Mouse (Mus musculus) adrenal gland, postnatal 36 days (tissue): ENCODE measurements around the gene Pycr1. TPM values are rescaled to one million over a fixed set of nuclear protein-coding genes. Genes with fewer than 3 reads are reported as not detected.
"Not testable (repeated sequence)": the region's sequence is repeated elsewhere in the genome, so short reads cannot be mapped to it uniquely, and the experiment has no call there.

Source experiments
- DNase-seq, 2 experiments: peaks; one replicate each; pipeline ENCODE4 v3.0.0; 2021; ENCODE audit warnings: mixed read lengths in 1 of 2
- long read RNA-seq, 2 experiments: library from polyadenylated mRNA; stranded (forward); transcript quantifications; one replicate each; pipeline ENCODE4 v2.0.0; 2021; ENCODE audit warnings: borderline sequencing depth in 2 of 2
- total RNA-seq, 2 experiments: library from RNA; stranded (reverse); gene quantifications; 2 replicates each; pipeline ENCODE4 v1.2.3; 2021

Pycr1 gene
- total RNA-seq, result 1 to 10 TPM; 1.1 to 1.5 TPM
- long read RNA-seq, experiment 1, partial matches to known transcripts, result 0 of 1 reads
- long read RNA-seq, experiment 1, other reads (novel, unspliced or antisense), result 0 of 1 reads
- long read RNA-seq, experiment 2, partial matches to known transcripts, result 0 of 2 reads
- long read RNA-seq, experiment 2, other reads (novel, unspliced or antisense), result 1 of 2 reads

DNA sequence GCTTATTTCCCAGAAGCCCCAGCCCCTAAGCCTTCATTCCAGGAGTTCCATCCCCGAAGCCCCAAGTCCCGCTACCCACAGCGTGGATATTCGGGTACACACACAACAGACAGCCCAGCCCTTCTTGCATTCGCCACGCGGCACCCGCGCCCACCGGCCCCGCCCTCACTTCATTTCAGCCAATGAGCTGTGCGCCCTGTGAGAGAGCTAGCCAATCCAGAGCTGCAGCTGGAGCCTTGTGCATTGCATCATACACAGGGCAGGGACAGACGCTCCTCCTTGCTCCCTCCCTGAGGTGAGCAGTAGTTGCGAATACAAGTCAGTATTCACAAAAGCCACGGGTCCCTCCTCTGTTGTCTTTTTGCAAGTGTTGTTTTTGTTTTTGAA is at the start of gene Pycr1:
Gene Pycr1, minus strand, starts transcription at position 169 of the 387 bp plus-strand sequence.
- peak; percentile 96 for DNase-seq

DNA sequence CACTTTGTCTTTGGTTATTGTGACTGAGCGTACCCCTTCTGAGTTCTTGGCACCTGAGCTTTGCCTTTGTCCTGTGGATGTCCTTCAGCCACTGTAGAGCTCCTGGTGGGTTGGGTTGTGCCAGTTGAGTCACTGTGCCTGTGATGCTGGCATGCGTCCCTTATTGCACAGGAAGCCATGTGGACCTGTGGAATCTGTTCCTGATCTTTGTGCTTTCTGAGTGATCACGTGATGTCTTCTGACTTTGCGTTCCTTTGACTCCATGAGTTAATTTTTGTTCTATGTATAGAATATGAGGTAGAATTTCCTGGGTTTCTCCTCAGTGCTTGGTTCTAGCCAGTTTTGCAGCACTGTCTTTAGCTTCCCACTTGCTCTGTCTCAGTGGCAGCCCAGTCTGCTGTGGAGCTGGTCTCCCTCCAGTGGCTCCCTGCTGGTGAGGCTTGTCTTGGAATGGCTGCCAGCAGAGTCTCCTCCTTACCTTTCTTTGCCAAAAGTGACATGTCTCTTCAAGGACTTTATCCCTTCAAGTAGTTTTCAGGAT is 49.0 kb upstream of the Pycr1 start:
- peak; percentile 62 to 75 for DNase-seq

DNA sequence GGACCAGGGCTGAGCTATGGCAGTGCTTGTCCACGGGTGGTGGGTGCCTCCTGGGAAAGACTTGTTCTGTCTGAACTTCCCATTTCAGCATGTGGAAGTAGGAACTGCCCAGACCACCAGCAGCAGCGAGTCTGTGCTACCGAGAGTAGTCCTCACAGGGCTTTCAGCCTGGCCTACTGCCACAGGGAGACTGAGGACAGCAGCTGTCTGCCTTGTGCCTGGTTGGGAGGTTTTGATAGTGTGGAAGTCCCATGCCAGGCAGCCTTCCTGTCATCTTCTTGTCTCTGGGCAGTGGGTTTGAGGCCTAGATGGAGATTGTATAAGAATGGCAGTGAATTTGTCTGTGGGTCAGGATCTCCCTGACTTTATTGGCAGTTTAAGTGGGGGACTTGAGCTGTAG is 45.8 kb upstream of the Pycr1 start:
- DNase-seq, result peak in 1 of 2 experiments; percentile 0

DNA sequence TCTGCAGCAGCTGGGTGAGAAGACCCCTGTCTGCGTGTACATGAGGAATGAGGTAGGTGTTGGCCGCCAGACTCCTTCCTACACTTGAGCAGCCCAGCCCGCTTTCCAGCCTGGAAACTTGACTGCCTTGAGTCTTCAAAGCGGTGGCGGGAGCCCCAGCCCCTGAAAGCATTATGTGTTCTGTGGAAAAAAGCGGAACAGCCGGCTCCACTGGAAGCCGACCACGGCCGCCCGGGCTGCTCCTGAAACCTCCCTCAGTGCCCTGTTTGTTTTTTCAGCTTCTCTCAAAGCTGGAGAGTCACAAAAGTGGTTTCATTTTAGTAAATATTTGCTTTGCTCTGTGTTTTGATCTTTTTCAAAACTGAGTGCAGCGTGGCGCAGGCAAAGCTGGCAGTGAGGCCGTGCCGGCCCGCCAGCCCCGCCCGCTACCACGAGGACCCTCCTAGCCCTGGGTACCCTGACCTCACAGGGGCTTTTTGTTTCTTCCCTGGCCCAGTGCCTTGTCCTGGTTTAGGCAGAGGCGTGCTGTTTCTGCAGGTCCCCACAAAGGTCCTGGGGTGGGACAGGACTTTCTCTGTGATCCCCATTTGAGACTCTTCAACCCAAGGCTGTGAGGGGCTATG is 43.2 kb upstream of the Pycr1 start:
- DNase-seq, result no peak

DNA sequence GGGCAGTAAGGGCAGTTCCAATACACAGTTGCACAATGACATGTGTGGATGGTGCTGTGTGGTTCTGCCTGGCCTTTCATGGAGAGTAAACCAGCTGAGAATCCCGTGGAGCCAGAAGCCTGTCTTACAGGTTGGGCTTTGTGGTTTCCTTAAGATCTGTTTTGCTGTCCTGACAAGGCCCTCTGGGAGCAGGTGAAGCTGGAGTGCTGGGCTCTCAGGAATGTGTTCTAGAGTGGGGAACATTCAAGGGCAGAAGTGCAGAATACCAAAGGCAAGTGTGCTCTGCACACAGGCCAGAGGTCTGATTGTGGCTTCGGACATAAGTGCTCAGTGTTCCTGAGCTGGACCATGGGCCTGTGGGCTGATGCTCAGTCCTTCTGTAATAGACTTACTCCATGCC is 41.1 kb upstream of the Pycr1 start:
- no peak for DNase-seq

DNA sequence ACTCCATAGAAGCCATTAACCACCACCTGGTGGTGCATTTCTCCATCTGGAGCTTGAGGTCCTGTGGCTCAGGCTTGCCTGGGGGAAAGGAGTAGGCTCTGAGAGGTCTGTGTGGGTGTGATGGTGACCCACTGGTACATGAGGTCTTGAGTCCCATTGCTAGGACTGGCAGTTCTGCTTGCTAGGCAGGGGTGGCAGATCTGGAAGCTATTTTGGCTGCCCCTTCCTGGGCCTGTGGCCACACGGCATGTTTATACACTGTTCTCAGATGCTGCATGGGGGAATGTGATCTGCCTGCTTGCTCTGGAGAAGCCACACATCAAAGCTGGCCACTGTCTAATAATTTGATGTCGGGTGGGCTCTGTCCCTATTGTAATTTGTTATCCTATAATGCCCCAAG is 40.5 kb upstream of the Pycr1 start:
- no peak for DNase-seq

DNA sequence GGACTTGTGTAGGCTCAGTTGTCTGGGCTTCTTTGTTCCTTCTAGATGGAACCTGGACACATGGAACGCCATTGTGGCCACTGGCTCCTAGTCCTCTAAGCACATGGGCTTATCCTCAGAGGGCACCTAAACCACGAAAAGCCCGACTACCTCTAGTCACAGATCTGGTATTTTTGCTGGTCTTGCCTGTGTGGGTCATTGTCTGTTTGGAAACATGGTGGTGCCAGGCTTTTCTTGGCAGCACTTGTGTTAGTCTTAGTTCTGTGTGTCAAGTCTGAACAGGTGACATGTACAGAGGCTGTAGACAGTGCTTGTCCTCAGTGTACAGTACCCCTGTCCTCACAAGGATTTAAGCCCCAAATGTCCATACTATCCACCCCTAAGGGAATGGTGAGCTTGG is 40.0 kb upstream of the Pycr1 start:
- no peak for DNase-seq

DNA sequence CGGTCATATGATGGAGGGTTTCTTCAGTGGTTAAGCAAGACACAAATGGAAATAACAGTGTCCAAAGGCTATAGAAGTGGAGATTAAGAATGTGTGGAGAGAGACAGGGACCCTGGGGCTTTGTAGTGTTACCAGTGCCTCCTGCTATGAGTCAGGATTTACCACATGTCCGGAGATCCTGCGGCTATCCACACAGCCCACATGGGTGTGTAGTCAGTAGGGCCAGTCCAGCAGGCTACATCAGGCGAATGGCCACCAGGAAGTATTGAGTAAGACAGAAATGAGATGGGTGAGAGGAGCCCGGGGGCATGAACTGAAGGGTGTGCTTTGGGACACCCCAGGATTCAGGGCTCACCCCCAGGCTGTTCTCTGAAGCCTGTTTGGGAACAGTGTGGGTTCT is 39.1 kb upstream of the Pycr1 start:
- no peak for DNase-seq

DNA sequence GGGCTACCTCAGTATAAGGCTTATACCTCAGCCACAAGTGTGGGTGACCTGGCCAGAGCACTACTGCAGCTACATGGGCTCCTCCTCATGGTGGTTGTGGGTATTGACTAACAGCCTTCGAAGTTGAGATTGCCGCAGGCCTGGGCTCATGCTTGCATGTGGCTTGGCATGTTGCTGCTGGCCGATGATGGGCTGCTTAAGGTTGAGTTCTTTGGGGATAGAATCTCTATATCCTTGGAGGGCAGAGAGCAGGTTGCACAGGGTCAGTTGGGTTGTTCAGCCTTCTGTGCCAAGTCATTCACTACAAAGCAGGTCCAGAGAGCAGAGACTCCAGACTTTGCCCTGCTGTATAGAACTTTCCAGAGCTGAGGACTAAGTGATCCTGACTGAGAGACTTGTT is 36.3 kb upstream of the Pycr1 start:
- no peak for DNase-seq

DNA sequence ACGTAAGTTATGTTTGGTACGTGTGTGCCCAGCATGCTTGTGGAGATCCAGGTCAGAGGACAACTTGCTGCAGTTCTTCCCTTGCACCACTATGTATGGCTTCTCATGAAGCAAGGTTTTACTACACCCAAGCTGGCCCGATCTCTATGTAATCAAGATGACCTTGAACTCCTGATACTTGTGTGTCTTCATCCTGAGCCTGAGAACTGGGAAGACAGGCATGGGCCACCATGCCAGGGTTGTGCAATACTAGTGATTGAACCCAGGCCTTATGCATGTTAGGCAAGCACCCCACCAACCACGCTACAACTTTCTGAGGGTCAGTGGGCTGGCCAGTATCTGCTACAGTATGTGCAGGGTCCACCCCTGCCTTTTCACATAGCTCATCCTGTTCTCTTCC is 33.4 kb upstream of the Pycr1 start:
- peak; percentile 44 to 62 for DNase-seq

DNA sequence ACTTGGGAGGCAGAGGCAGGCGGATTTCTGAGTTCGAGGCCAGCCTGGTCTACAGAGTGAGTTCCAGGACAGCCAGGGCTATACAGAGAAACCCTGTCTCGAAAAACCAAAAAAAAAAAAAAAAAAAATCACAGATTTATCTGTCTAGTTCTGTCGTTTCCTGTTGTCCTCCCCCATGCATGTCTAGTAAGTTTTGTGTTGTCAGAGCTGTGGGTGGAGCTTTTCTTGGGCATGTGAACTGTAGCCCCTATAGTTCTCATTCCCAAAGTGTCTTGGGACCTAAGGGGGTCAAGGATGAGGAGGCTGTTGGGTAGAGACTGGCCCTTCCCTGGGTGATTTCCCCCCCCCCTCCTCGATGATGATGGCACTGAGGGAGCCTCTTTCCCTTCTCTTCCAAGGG is 32.3 kb upstream of the Pycr1 start:
- DNase-seq, result not testable (repeated sequence)

DNA sequence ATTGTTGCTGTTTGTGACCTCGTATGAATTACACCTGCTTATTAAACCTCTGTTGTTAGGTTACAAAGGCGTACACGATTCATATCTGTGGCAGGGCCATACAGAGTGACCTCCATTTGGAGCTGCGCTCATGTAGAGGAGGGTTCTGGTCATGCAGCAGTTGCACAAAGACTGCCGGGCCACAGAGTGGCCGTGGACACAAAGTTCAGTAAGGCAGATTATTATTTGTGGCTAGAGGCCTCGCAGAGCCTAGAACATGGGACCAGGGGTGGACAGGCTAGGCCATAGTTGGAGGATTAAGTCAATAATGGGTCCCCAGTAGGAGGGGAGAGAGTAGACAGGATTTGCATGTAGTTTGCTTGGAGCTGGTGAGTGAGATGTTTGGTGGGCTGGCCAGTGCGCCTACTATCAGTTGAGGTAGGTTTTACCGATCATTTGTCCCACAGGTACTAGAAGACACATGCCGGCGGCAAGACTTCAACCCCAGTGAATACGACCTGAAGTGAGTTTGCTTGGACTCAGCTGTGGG is 30.1 kb upstream of the Pycr1 start:
- DNase-seq, result no peak

DNA sequence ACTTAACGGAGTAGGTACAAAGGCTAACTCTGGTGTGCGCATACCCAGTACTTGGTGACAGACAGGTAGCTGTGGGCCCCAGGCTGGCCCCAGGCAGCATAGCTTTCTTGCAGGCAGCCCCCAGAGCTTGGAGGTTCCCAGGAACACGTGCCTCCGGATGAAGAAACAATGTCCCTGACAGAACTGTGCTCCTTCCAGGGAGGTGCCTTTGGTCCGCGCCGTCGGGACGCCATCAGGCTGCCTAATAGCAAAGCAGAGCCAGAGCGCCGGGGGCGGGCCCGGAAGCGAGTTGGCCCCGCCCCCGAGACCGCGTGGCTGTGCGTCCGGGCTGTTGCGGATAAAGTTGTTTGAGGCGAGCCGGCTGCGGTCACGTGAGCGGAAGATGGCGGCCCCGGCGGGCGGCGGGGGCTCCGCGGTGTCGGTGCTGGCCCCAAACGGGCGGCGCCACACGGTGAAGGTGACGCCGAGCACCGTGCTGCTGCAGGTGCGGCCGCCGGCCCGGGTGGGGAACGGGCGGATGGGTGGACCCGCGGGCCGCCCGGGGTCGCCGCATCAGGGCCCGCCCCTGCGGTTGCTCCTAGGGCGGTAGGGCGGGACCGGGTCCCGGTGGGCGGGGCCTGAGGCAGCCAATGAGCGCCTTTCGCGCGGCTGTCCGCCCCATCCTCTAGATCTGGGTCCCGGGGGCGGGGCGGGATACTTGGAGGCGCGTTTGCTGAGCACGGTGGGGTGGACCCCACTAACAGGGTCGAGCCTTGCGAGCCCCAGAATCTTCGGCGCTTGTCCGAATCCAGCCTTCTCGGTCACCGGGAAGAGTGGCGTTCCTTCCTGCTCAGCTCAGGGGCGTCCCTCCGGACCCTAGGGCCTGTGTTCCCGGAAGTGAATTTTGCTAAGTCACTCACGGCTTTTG is 29.4 kb upstream of the Pycr1 start, which contains the start of gene Aspscr1:
Gene Aspscr1, plus strand, starts transcription at position 287 of the 907 bp plus-strand sequence.
- peak; percentile 98 to 100 for DNase-seq

DNA sequence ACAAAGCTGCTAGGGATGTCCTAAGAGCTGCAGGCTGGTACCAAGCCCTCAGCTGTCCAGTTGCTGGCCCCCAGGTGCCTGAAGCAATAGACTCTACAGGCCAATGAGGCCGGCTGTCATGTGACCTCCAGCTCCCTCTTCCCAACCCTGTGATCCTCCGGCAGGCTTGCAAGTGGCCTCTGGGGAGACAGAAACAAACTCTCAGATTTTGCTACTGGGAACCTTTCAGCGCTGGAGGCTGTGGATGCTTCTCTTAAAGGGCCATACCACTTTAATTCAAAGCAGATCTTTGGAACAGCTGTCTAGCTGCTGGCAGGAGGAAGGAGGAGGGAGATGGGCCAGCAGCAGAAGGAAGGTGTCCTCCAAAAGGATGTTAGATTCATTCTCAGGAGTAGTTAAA is 23.0 kb upstream of the Pycr1 start:
- no peak for DNase-seq

DNA sequence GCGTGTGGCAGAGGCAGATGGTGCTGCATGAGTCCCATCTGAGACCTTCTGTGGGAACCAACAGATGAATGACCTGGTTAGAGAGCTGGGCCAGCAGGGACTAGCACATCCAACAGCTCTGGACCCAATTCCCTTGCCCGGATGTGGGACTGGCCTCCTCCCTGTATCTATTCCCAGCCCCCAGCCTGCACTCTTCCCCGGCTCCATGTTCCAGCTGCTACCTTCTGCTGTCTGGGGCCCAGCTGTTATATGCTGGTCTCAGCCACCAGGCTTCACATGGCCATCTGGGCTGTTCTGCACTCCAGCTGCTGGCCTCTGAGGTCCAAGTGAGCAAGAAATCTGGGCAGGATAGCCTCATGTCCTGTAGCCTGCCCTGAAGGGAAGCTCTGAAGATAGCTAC is 21.8 kb upstream of the Pycr1 start:
- no peak for DNase-seq

DNA sequence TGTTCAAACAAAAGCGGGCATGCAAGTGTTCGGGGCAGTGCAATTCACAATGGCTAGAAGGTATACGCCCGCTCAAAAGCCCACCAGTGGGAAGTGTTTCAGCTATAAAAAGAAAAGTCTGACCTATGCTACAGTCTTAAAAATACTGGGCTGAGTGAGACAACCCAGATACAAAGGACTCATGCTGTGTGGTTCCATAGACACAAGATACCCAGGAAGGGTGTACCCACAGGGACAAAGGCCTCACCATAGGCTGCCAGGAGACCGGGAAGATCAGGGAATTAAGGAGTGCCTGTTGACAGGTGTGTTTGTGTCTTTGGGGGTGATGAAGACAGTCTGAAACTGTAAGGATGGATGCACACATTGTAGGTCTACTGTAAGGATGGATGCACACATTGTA is 20.1 kb upstream of the Pycr1 start:
- DNase-seq, result no peak

DNA sequence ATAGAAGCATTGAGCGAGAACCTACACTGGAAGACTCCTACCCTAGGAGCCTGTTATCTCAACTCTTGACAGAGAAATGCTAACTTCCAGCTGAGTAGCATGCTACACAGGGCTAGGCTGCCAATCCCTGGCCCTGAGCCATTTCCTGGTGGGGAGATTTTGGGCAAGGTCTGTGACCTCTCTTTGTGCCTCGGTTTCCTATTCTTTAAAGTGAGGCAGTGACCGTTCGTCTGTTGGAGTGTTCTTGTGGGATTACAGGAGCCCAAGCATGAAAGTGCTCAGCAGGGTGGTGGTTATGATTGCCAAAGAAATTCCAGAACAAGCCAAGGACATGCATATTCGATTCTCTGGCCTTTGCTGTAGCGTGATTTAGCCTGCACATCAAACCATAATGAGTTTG is 19.2 kb upstream of the Pycr1 start:
- peak in 1 of 2 experiments; percentile 26 for DNase-seq

DNA sequence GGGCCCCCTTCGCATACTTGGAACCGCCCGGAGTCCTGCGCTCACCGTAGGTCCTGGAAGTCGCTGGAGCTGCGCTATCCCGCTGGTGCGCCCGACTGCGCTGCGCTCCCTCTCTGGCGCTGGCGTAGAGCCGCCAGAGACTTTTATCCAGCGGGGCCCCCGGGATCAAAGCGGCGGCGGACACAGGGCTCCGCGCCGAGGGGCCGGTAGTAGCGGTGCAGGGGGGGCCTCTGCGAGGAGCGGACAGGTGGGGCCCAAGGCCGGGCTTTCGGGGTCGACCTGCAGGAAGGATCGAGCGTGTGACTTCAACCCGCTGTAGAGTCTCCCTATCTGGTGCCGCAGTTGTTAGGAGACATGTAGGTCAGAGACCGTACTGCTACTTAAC is 17.5 kb upstream of the Pycr1 start, which contains the start of gene Notum:
Gene Notum, minus strand, starts transcription at position 100 of the 385 bp plus-strand sequence.
- peak in 1 of 2 experiments; percentile 31 for DNase-seq

DNA sequence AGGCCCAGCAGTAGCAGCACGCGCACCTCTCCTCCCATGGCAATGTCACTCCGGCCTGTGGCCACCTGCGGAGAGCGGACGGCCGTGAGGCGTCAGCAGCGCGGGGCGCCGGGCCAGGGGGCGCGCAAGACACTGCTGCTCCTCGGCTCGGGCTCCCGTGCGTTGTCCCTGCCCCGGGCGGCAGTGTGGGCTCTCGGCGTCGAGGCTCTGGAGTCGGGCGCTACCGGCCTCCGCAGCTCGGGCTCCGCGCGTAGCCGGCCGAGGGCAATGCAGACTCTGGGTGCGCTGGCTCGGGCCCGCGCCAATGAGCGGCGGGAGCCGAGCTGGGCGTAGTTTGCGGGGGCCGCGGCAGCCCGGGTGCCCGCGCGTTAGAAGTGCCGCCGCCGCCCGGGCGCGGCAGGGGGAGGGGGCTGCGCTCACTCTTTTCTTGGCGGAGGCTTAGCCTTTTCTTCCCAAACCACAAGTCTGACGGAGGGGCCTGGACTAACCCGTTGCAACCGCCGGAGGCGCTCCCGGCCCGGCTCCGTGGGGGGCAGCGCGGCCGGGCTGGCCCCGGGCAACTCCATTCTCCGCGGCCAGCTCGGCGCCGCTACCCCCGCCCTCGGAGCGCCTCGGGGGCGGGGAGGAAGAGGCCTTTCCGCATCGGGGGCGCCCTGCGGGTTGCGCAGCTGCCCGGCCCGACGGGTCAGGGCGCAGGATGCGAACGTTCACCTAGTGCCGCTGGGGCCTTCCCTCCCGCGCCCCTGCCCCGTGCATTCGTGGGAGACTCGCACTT is 16.9 kb upstream of the Pycr1 start:
- DNase-seq, result peak; percentile 50 to 70

DNA sequence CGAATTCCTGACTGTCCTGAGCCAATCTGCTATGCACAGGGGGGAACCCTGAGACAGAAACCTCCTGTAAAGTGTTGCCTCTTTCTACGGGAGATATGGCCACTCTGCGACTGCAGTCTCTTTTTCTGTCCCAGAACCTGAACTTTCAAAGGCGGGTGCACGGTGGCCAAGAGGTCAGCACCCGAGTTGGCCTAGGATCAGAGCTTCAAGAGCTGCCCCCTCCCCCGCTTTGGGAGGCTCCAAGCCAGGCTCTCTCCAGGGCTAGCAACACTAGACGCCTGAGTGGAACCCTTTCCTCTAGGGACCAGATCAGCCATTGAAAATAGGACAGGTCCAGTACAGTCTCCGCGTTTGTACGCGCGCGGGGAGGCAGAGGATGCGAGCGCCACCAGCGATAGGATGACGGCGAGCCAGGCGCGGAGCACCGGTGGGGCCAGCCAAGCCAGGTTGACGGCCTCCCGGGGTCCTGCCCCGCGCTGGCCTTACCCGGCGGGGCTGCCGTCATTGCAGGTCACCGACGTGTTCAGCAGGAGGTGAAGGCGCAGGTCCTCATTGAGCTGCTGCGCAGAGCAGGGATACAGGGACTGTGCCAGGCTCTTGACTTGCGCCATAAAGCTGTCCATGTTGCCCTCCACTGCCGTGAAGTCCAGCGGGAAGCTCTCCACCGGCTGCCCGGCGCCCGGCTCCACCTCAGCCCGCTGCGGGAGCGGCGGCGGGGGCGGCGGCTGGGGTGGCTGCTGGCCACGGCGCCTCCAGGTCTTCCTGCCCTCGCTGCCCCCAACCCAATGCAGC is 16.1 kb upstream of the Pycr1 start:
- DNase-seq, result peak; percentile 23 to 35

DNA sequence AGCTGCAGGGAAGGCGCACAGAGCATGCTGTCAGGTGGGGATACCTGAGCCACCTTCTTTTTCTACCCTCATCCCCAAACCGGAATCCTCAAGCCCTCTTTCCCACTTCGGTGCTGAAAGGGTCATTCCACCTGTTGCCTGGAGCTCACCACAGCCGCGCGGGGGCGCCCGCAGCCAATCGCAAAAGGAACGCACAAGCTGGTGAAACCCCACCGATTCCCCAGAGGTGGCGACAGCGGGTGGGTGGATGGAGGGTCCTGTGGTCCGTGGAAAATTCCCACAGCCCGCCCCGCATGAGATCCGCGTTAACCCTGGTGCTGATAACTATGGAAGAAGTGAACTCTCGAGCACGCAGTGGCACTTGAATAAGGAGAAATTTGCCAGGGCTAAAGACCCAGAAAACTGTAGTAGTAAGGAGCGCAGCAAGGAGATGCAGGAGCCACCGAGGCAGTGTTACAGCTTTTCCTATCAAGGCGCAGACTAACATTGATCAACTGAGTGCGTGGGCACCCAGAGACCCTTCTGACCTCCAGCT is 15.4 kb upstream of the Pycr1 start:
- DNase-seq, result peak; percentile 90 to 95
